Mouse (Mus musculus) thymus, adult 2 months (tissue): Measurements from ENCODE around the gene Mecom. TPM values are rescaled to one million over a fixed set of nuclear protein-coding genes. Genes with fewer than 3 reads are reported as not detected.

Experiments
- DNase-seq: peaks from one replicate; pipeline ENCODE4 v3.0.0; 2021
- H3K27ac ChIP-seq: fragments of 200-500 bp; 2 replicates; pipeline ENCODE4 v1.5.1; 2012; ENCODE audit warnings: low read length, control low read depth; ENCODE audit not compliant: control insufficient read depth, insufficient read depth
- H3K27me3 ChIP-seq: fragments of 200-500 bp; 2 replicates; pipeline ENCODE4 v1.6.1; 2012; ENCODE audit warnings: mild to moderate bottlenecking, low read length, moderate library complexity, mixed read lengths; ENCODE audit not compliant: control insufficient read depth, insufficient read depth
- H3K36me3 ChIP-seq: fragments of 200-500 bp; 2 replicates; pipeline ENCODE4 v1.6.1; 2012; ENCODE audit warnings: mild to moderate bottlenecking, low read length, moderate library complexity; ENCODE audit not compliant: control insufficient read depth, insufficient read depth
- H3K4me1 ChIP-seq: fragments of 200-500 bp; replicated peaks from 2 replicates; pipeline ENCODE4 v1.6.1; 2012; ENCODE audit warnings: low read length; ENCODE audit not compliant: control insufficient read depth, insufficient read depth
- H3K4me3 ChIP-seq: fragments of 200-500 bp; 2 replicates; pipeline ENCODE4 v1.5.1; 2012; ENCODE audit warnings: mild to moderate bottlenecking, low read length, control low read depth, moderate library complexity; ENCODE audit not compliant: control insufficient read depth, insufficient read depth
- CTCF ChIP-seq: fragments of 200-500 bp; IDR thresholded peaks from 2 replicates; pipeline ENCODE4 v1.5.1; 2012; ENCODE audit warnings: mild to moderate bottlenecking, control low read depth, low read length, moderate library complexity, borderline replicate concordance; ENCODE audit not compliant: control insufficient read depth, poor library complexity, insufficient read depth; ENCODE audit errors: extremely low read depth
- POLR2A ChIP-seq: fragments of 200-500 bp; IDR thresholded peaks from 2 replicates; pipeline ENCODE4 v1.6.1; 2012; ENCODE audit warnings: mild to moderate bottlenecking, low read length, control low read depth, moderate library complexity; ENCODE audit not compliant: control insufficient read depth, poor library complexity, insufficient read depth; ENCODE audit errors: extremely low read depth
- WGBS: fragments of 180-500 bp; shearing (Covaris S2); methylation state at CpG from one replicate; pipeline ENCODE4 v1.1.7; 2018; 5-methylcytosine and 5-hydroxymethylcytosine counted together
- polyA plus RNA-seq: library from polyadenylated mRNA; depleted of rRNA; stranded (reverse); fragments of >200 nt; gene quantifications from 2 replicates; pipeline ENCODE4 v1.2.3, GENCODE M21; 2012

Gene Mecom
- polyA plus RNA-seq, 1 experiment, result 0.92 TPM

DNA sequence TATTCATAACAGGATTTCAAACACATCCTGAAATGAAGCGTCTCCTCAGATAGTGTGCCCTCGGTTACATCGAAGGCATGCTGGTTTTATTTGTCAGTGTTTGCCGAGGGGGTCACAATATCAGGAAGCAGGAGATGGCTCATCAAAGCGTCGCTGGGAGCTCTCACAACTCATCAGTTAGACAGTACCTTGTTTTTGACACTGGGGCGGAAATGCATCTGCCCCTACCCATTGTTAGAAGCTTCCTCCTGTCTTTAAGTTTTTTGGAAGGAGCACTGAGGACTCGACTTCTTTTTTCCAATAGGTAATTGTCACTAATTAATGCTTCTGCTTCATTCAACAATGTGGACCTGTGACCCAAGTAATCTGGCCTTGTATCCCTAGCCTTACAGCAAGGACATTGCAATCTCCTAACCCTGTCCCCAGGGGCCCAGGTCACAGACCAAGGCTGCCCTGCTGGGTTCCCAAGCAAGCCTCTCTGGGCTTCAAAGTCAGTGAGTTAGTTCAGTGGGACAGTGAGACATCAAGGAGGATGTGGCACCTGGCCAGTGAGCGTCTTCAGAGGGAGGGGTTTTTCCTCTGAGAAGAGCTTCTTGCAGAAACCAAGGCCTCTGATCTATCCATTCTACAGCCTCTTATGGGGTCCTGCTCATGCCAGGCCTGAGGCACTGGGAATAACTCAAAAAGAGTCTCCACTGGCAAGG lies 89.7 kb downstream of the Mecom start:
- H3K4me1 ChIP-seq, result no peaks in the 10 kb centered on the region
- no peak overlapping the region for H3K27ac ChIP-seq
- WGBS, result 80% methylated on average over 9 of the region's 9 CpGs
- no peak for DNase-seq
- H3K4me3 ChIP-seq, result no peak overlapping the region
- H3K36me3 ChIP-seq, result no peaks in the 10 kb centered on the region
- TF ChIP-seq POLR2A (no peak), CTCF (no peak)
- no peaks in the 10 kb centered on the region for H3K27me3 ChIP-seq

DNA sequence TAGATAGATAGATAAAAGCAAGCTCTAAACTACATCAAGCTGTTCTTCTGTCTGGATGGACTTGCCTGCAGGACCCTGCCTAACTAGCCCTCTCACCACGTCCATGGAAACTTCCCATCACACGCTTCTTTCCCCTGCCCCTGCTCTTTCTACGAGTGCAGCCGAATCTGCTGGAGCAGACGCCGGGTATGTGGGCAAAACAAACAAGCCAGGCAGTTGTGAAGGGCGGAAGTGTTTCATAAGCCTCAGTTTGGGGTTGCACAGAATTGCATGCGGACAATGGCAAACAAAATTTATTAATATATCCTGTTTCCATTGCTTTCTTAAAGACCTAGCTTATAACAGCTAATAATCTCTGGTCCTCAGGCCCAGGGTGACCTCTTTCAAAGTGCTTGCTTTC lies 91.9 kb downstream of the Mecom start:
- no peaks in the 10 kb centered on the region for H3K27me3 ChIP-seq
- no peaks in the 10 kb centered on the region for H3K4me1 ChIP-seq
- no peak for DNase-seq
- H3K27ac ChIP-seq, result no peak overlapping the region
- TF ChIP-seq CTCF, result no peak
- TF ChIP-seq POLR2A, result no peak
- no peaks in the 10 kb centered on the region for H3K36me3 ChIP-seq
- 42% methylated on average over 8 of the region's 8 CpGs for WGBS
- no peak overlapping the region for H3K4me3 ChIP-seq

- WGBS, result 89% methylated on average over 15 of the region's 15 CpGs
- H3K27ac ChIP-seq, result no peak overlapping the region
Observed at GRCm38 (mm10) chr3:30453546-30454455, 94.0 kb downstream of the Mecom start.

DNA sequence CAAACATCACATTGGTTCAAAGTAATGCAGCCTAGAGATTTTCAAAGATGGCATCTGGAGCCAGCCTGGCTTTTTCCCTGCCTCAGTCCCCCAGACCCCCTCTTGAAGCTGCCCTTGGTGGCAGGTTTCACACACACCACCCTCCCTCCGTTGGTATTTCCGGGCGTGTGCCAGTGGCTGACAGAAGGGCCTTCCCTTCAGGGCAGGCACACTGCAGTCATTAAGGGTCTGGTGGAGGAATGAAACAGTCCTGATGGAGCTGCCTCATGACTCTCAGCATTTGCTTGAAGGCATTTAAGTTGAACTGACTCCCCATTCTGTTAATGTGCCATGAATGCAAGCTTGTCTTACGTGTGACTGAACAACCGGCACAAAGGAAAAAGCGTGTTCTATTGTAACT lies 94.8 kb downstream of the Mecom start:
- H3K27ac ChIP-seq, result no peak overlapping the region
- no peaks in the 10 kb centered on the region for H3K36me3 ChIP-seq
- no peaks in the 10 kb centered on the region for H3K4me1 ChIP-seq
- no peak overlapping the region for H3K4me3 ChIP-seq
- WGBS, result 94% methylated on average over 6 of the region's 6 CpGs
- no peak for TF ChIP-seq POLR2A
- TF ChIP-seq CTCF, result no peak
- H3K27me3 ChIP-seq, result no peaks in the 10 kb centered on the region
- no peak for DNase-seq

More at GRCm38 (mm10) chr3:30453546-30454455, 94.0 kb downstream of the Mecom start:
- H3K4me1 ChIP-seq, result no peaks in the 10 kb centered on the region
- H3K4me3 ChIP-seq, result no peak overlapping the region
- TF ChIP-seq POLR2A (no peak), CTCF (no peak)
- no peak for DNase-seq
- H3K27me3 ChIP-seq, result no peaks in the 10 kb centered on the region
- no peaks in the 10 kb centered on the region for H3K36me3 ChIP-seq

DNA sequence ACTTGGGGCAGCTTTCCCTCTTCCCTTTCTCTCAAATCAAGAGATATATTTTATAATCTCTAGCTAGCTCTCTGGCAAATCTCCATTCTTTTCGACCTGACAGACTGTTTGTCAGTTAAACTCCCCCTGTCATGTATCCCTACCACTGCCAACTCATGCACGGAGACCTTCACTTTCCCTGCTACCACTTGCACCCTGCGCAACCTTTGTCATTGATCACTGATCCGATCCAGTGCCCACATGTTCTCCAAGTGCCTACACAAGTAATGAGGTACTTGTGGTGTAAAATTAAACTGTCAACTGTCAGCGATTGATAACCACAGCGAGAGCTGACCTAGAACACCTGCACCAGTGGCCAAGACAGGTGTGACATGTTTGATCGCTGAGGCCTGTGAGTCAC lies 95.3 kb downstream of the Mecom start:
- Histone ChIP-seq H3K36me3 (no peaks in the 10 kb centered on the region), H3K4me3 (no peak overlapping the region), H3K27me3 (no peaks in the 10 kb centered on the region), H3K27ac (no peak overlapping the region), H3K4me1 (no peaks in the 10 kb centered on the region)
- no peak for DNase-seq
- WGBS, result 85% methylated on average over 7 of the region's 7 CpGs
- TF ChIP-seq CTCF, result no peak
- no peak for TF ChIP-seq POLR2A

DNA sequence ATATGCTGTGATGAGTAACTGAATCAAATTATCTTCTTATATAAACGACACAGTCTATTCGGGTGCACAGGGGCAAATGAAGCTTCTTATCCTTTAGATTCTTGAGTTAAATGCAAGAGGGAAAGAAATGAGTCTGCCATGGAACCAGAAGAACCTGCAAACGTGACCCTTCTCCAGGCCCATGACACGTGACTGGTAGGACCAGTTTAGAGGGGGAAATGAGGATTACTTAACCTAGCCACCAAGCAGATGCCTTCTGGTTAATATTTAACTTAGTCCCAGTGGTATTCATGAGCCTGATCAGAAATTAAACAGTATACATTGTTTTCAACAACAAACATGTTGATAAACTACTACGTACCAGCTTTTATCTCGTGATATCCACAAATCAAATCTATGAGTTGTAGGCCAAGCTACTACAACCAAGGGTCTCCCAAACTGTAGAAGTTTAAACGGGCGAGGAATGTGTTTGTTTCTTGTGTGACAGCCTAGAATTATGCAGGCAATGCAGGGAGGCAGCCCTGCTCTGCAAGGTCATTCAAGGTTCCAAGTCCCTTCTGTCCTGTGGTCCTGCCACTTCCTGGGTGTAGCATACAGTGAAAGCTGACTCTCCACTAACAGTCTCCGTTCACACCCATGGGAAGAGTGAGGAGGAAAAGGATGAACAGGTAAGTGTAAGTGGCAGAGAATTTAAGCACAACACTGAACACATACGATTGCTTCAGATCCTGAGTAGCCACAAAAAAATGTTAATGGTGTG lies 97.4 kb downstream of the Mecom start:
- H3K36me3 ChIP-seq, result no peaks in the 10 kb centered on the region
- TF ChIP-seq POLR2A (no peak), CTCF (no peak)
- 90% methylated on average over 10 of the region's 10 CpGs for WGBS
- H3K27ac ChIP-seq, result no peak overlapping the region
- no peak overlapping the region for H3K4me3 ChIP-seq
- no peak for DNase-seq
- H3K4me1 ChIP-seq, result no peaks in the 10 kb centered on the region
- H3K27me3 ChIP-seq, result no peaks in the 10 kb centered on the region
